Mouse (Mus musculus): ENCODE measurements around the gene Fam120c. TPM values are rescaled to one million over a fixed set of nuclear protein-coding genes. Genes with fewer than 3 reads are reported as not detected.

Fam120c gene
- polyA plus RNA-seq, 1 experiment, result 0.54 TPM

- TF ChIP-seq POLR2A (IDR thresholded peaks at IDR 0.05; ENCODE audit: control insufficient read depth, low read depth, low read length), result no peak
- no peak for TF ChIP-seq CTCF (IDR thresholded peaks at IDR 0.05; ENCODE audit: control insufficient read depth, insufficient read depth, insufficient replicate concordance, low read depth, low read length)
- Histone ChIP-seq H3K27ac (ENCODE audit: control insufficient read depth, insufficient read depth, low read depth, low read length) (no peak overlapping the region), H3K4me3 (ENCODE audit: control insufficient read depth, low read depth, low read length) (no peak overlapping the region)
Measured at GRCm38 (mm10) chrX:151496596-151496995, 152.6 kb downstream of the Fam120c start.

GRCm38 (mm10) chrX:151508536-151508935 is 164.6 kb downstream of the Fam120c start:
- no peaks in the 10 kb centered on the region for H3K27me3 ChIP-seq (ENCODE audit: control insufficient read depth, insufficient read depth, low read length)
- TF ChIP-seq POLR2A (IDR thresholded peaks at IDR 0.05; ENCODE audit: control insufficient read depth, low read depth, low read length) (no peak), CTCF (IDR thresholded peaks at IDR 0.05; ENCODE audit: control insufficient read depth, insufficient read depth, insufficient replicate concordance, low read depth, low read length) (no peak)
- H3K4me1 ChIP-seq (ENCODE audit: control insufficient read depth, insufficient read depth, low read length), result no peaks in the 10 kb centered on the region
- no peak overlapping the region for H3K27ac ChIP-seq (ENCODE audit: control insufficient read depth, insufficient read depth, low read depth, low read length)
- no peak overlapping the region for H3K4me3 ChIP-seq (ENCODE audit: control insufficient read depth, low read depth, low read length)
- no peaks in the 10 kb centered on the region for H3K36me3 ChIP-seq (ENCODE audit: control insufficient read depth, insufficient read depth, low read length)

More at GRCm38 (mm10) chrX:151496596-151496995, 152.6 kb downstream of the Fam120c start:
- no peaks in the 10 kb centered on the region for H3K36me3 ChIP-seq (ENCODE audit: control insufficient read depth, insufficient read depth, low read length)
- H3K27me3 ChIP-seq (ENCODE audit: control insufficient read depth, insufficient read depth, low read length), result no peaks in the 10 kb centered on the region
- no peaks in the 10 kb centered on the region for H3K4me1 ChIP-seq (ENCODE audit: control insufficient read depth, insufficient read depth, low read length)

GRCm38 (mm10) chrX:151509906-151510305 is 165.9 kb downstream of the Fam120c start:
- no peaks in the 10 kb centered on the region for H3K4me1 ChIP-seq (ENCODE audit: control insufficient read depth, insufficient read depth, low read length)
- TF ChIP-seq CTCF (IDR thresholded peaks at IDR 0.05; ENCODE audit: control insufficient read depth, insufficient read depth, insufficient replicate concordance, low read depth, low read length), result no peak
- TF ChIP-seq POLR2A (IDR thresholded peaks at IDR 0.05; ENCODE audit: control insufficient read depth, low read depth, low read length), result no peak
- H3K36me3 ChIP-seq (ENCODE audit: control insufficient read depth, insufficient read depth, low read length), result no peaks in the 10 kb centered on the region
- no peak overlapping the region for H3K4me3 ChIP-seq (ENCODE audit: control insufficient read depth, low read depth, low read length)
- no peaks in the 10 kb centered on the region for H3K27me3 ChIP-seq (ENCODE audit: control insufficient read depth, insufficient read depth, low read length)
- H3K27ac ChIP-seq (ENCODE audit: control insufficient read depth, insufficient read depth, low read depth, low read length), result no peak overlapping the region

DNA sequence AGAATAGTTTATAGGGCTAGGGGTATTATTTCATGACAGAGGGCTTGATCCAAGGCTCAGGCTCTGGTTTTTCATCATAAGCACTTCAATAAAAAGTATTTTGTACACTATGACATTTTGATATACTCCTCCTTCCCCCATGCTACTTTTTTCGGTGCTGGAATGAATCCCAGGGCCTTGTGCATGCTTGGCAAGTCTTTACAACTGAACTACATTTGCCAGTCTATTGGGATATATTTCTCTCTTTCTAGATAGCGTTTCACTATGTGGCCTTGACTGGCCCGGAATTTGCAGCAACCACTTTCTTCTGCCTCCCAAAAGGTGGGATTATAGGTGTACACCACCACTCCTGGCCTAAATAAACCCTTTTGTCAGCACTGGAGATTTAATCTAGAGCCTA is 169.1 kb downstream of the Fam120c start:
- Histone ChIP-seq H3K36me3 (ENCODE audit: control insufficient read depth, insufficient read depth, low read length) (no peaks in the 10 kb centered on the region), H3K27ac (ENCODE audit: control insufficient read depth, insufficient read depth, low read depth, low read length) (no peak overlapping the region), H3K27me3 (ENCODE audit: control insufficient read depth, insufficient read depth, low read length) (no peaks in the 10 kb centered on the region), H3K4me3 (ENCODE audit: control insufficient read depth, low read depth, low read length) (no peak overlapping the region), H3K4me1 (ENCODE audit: control insufficient read depth, insufficient read depth, low read length) (no peaks in the 10 kb centered on the region)
- TF ChIP-seq CTCF (IDR thresholded peaks at IDR 0.05; ENCODE audit: control insufficient read depth, insufficient read depth, insufficient replicate concordance, low read depth, low read length) (no peak), POLR2A (IDR thresholded peaks at IDR 0.05; ENCODE audit: control insufficient read depth, low read depth, low read length) (no peak)

DNA sequence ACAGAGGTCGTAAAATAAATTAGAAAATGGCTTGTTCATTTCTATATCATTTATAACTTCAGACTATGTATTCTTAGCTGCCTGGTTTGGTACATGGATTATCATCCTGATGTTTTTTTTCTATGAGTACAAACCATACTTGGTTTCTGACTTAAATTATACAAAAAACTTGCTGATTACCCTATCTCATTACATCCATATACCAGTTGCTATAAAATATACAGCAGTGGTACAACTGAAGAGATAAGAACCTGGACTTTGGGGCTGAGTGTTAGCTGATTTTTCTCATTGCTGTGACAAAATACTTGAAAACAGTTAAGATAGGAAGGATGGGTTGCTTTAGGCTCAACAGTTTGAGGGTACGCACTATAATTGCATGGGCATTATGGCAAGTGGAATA is 169.7 kb downstream of the Fam120c start:
- no peak overlapping the region for H3K27ac ChIP-seq (ENCODE audit: control insufficient read depth, insufficient read depth, low read depth, low read length)
- H3K4me3 ChIP-seq (ENCODE audit: control insufficient read depth, low read depth, low read length), result no peak overlapping the region
- no peaks in the 10 kb centered on the region for H3K36me3 ChIP-seq (ENCODE audit: control insufficient read depth, insufficient read depth, low read length)
- no peaks in the 10 kb centered on the region for H3K4me1 ChIP-seq (ENCODE audit: control insufficient read depth, insufficient read depth, low read length)
- no peak for TF ChIP-seq CTCF (IDR thresholded peaks at IDR 0.05; ENCODE audit: control insufficient read depth, insufficient read depth, insufficient replicate concordance, low read depth, low read length)
- no peak for TF ChIP-seq POLR2A (IDR thresholded peaks at IDR 0.05; ENCODE audit: control insufficient read depth, low read depth, low read length)
- H3K27me3 ChIP-seq (ENCODE audit: control insufficient read depth, insufficient read depth, low read length), result no peaks in the 10 kb centered on the region

DNA sequence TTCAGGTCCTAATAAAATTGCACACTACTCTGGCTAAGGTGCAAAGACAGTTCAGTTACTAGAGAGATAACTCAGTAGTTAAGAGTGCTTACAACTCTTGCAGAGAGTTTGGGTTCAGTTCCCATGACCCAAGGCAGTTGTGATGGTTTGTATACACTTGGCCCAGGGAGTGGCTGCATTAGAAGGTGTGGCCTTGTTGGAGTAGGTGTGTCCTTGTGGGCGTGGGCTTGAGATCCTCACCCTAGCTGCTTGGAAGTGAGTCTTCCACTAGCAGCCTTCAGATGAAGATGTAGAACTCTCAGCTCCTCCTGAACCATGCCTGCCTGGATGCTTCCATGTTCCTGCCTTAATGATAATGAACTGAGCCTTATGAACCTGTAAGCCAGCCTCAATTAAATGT is 174.2 kb downstream of the Fam120c start:
- H3K27ac ChIP-seq (ENCODE audit: control insufficient read depth, insufficient read depth, low read depth, low read length), result no peak overlapping the region
- TF ChIP-seq CTCF (IDR thresholded peaks at IDR 0.05; ENCODE audit: control insufficient read depth, insufficient read depth, insufficient replicate concordance, low read depth, low read length), result no peak
- no peak for TF ChIP-seq POLR2A (IDR thresholded peaks at IDR 0.05; ENCODE audit: control insufficient read depth, low read depth, low read length)
- no peaks in the 10 kb centered on the region for H3K27me3 ChIP-seq (ENCODE audit: control insufficient read depth, insufficient read depth, low read length)

GRCm38 (mm10) chrX:151520127-151520457 is 176.1 kb downstream of the Fam120c start:
- no peaks in the 10 kb centered on the region for H3K27me3 ChIP-seq (ENCODE audit: control insufficient read depth, insufficient read depth, low read length)
- no peak for TF ChIP-seq POLR2A (IDR thresholded peaks at IDR 0.05; ENCODE audit: control insufficient read depth, low read depth, low read length)
- TF ChIP-seq CTCF (IDR thresholded peaks at IDR 0.05; ENCODE audit: control insufficient read depth, insufficient read depth, insufficient replicate concordance, low read depth, low read length), result no peak

More for the DNA sequence above, 174.2 kb downstream of the Fam120c start:
- no peaks in the 10 kb centered on the region for H3K36me3 ChIP-seq (ENCODE audit: control insufficient read depth, insufficient read depth, low read length)
- no peaks in the 10 kb centered on the region for H3K4me1 ChIP-seq (ENCODE audit: control insufficient read depth, insufficient read depth, low read length)
- no peak overlapping the region for H3K4me3 ChIP-seq (ENCODE audit: control insufficient read depth, low read depth, low read length)

More at GRCm38 (mm10) chrX:151520127-151520457, 176.1 kb downstream of the Fam120c start:
- peak overlapping the region; percentile 90 for H3K27ac ChIP-seq (ENCODE audit: control insufficient read depth, insufficient read depth, low read depth, low read length)
- peak overlapping the region; percentile 94 for H3K4me3 ChIP-seq (ENCODE audit: control insufficient read depth, low read depth, low read length)
- no peaks in the 10 kb centered on the region for H3K36me3 ChIP-seq (ENCODE audit: control insufficient read depth, insufficient read depth, low read length)
- no peaks in the 10 kb centered on the region for H3K4me1 ChIP-seq (ENCODE audit: control insufficient read depth, insufficient read depth, low read length)
